ENCODE assay signal across 9 mouse cellular contexts in genomic region chr16:97098508-97098907, GRCm38 (mm10).
DNase-seq lines count a peak whose midpoint lies in the region; ATAC-seq lines count a peak whose summit lies in the region.
"Had no signal": no experiment of that assay in that cellular context is flagged by ENCODE, and none has a peak within 500 bp of the region (broad histone marks: within the 10 kb centered on the region; RNA-seq: fewer than 3 reads in every experiment).

No protein-coding gene starts in this region.

- intact Hi-C loops in left cerebral cortex, postnatal 4 days (cut with DNase I): no loop called here

- DNase-seq in left cerebral cortex, postnatal 4 days: peak; percentile 17
- DNase-seq in left cerebral cortex, adult 9 months (ENCODE audit: low spot score in 2 of 2): no peak
- peak; percentile 28 to 37 for DNase-seq in layer of hippocampus, postnatal 10 days (ENCODE audit: low spot score in 2 of 2)
- DNase-seq in retina, embryonic 14.5 days (ENCODE audit: low spot score): peak; percentile 68
- no peak for DNase-seq in urinary bladder, adult 18-20 months (ENCODE audit: low spot score in 2 of 2)
- no peak for DNase-seq in lung, postnatal 25 days (ENCODE audit: low spot score)
- no peak for DNase-seq in kidney, postnatal 14 days

- no peaks in the 10 kb centered on the region for H3K9me3 ChIP-seq in forebrain, embryonic 13.5 days (replicated peaks)
- H3K9me3 ChIP-seq: embryonic facial prominence, embryonic 15.5 days had no signal

- no peak overlapping the region for H3K4me2 ChIP-seq in forebrain, embryonic 13.5 days
- H3K4me2 ChIP-seq: embryonic facial prominence, embryonic 15.5 days had no signal

- H3K4me1 ChIP-seq in forebrain, embryonic 13.5 days: peaks cover 34% of the 10 kb centered on the region
- H3K4me1 ChIP-seq: embryonic facial prominence, embryonic 15.5 days had no signal

- no peaks in the 10 kb centered on the region for H3K36me3 ChIP-seq in forebrain, embryonic 13.5 days (ENCODE audit: poor library complexity, severe bottlenecking)
- H3K36me3 ChIP-seq: embryonic facial prominence, embryonic 15.5 days had no signal

- peak; percentile 84 for ATAC-seq in forebrain, embryonic 13.5 days

- H3K27ac ChIP-seq in forebrain, embryonic 13.5 days: peak overlapping the region; percentile 63
- H3K27ac ChIP-seq: embryonic facial prominence, embryonic 15.5 days had no signal

- WGBS in forebrain, embryonic 13.5 days: 41% methylated on average over 5 of the region's 5 CpGs

- H3K9ac ChIP-seq in forebrain, embryonic 13.5 days: no peak overlapping the region
- H3K9ac ChIP-seq: embryonic facial prominence, embryonic 15.5 days had no signal

- no peak overlapping the region for H3K4me3 ChIP-seq in forebrain, embryonic 13.5 days
- H3K4me3 ChIP-seq: embryonic facial prominence, embryonic 15.5 days had no signal

- H3K27me3 ChIP-seq in forebrain, embryonic 13.5 days: no peaks in the 10 kb centered on the region
- H3K27me3 ChIP-seq: embryonic facial prominence, embryonic 15.5 days had no signal

Comparison
In these comparisons a context has a peak if more than half of its experiments do, and no peak if none do; other contexts are left out.
1. DNase-seq: peak in left cerebral cortex, postnatal 4 days (single experiment), layer of hippocampus, postnatal 10 days (2 of 2) and retina, embryonic 14.5 days (single experiment); none in left cerebral cortex, adult 9 months (0 of 2), urinary bladder, adult 18-20 months (0 of 2), lung, postnatal 25 days (single experiment) and kidney, postnatal 14 days (single experiment).